Mouse (Mus musculus): ENCODE measurements around the gene Vps26b. TPM values are rescaled to one million over a fixed set of nuclear protein-coding genes. Genes with fewer than 3 reads are reported as not detected.

Gene Vps26b
- polyA plus RNA-seq, 1 experiment from 2014 or later = 8.5 TPM

GRCm38 (mm10) chr9:27029022-27029827, 640 bp downstream of the Vps26b start:
- Histone ChIP-seq H3K4me3 (ENCODE audit: low read depth, low read length) (peak overlapping the region; percentile 90), H3K4me2 (ENCODE audit: low read depth, low read length) (peak overlapping the region; percentile 88), H3K9me3 (replicated peaks; ENCODE audit: control insufficient read depth, low read length) (no peaks in the 10 kb centered on the region), H3K9ac (ENCODE audit: low read depth, low read length) (peak overlapping the region; percentile 89), H3K36me3 (ENCODE audit: control insufficient read depth, insufficient read depth) (peaks cover under 1% of the 10 kb centered on the region; the same call in 1 of the 2 replicates), H3K4me1 (ENCODE audit: control insufficient read depth, low read depth, low read length) (peaks cover 29% of the 10 kb centered on the region), H3K27ac (ENCODE audit: low read length) (peak overlapping the region; percentile 82), H3K27me3 (ENCODE audit: control insufficient read depth, insufficient read depth, low read depth, low read length) (no peaks in the 10 kb centered on the region)
- peak; percentile 25 for ATAC-seq (ENCODE audit: low read depth)
- under 1% methylated on average over 52 of the region's 52 CpGs for WGBS (ENCODE audit: insufficient replicate concordance)

- H3K27me3 ChIP-seq (ENCODE audit: control insufficient read depth, insufficient read depth, low read depth, low read length) = no peaks in the 10 kb centered on the region
- no peak overlapping the region for H3K4me3 ChIP-seq (ENCODE audit: low read depth, low read length)
- H3K36me3 ChIP-seq (ENCODE audit: control insufficient read depth, insufficient read depth) = no peaks in the 10 kb centered on the region
- no peak for ATAC-seq (ENCODE audit: low read depth)
- 17% methylated on average over 1 of the region's 1 CpGs for WGBS (ENCODE audit: insufficient replicate concordance)
- no peak overlapping the region for H3K9ac ChIP-seq (ENCODE audit: low read depth, low read length)
- no peaks in the 10 kb centered on the region for H3K9me3 ChIP-seq (replicated peaks; ENCODE audit: control insufficient read depth, low read length)
- no peak overlapping the region for H3K27ac ChIP-seq (ENCODE audit: low read length)
- H3K4me2 ChIP-seq (ENCODE audit: low read depth, low read length) = no peak overlapping the region
- H3K4me1 ChIP-seq (ENCODE audit: control insufficient read depth, low read depth, low read length) = peaks cover 20% of the 10 kb centered on the region
These were observed 3.2 kb downstream of the Vps26b start for GRCm38 (mm10) chr9:27026708-27027107.

DNA sequence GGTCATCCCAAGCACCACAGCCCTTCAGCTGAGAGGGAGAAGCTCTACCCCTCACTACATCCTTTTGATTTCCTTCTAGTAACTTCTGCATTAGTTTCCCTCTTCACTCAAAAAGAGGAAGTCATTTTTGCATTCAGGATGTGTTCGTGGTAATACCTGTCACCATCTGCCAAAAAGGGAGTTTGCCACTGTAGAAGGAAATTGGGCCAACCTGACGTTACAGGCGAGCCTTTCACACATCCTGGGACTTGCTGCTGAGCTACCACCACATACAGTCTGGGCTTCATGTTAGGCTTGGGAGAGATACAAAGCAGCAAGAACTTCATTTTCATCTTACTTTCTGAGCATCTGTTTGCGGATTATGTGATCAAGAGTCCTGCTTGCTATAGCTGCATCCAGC, 6.2 kb downstream of the Vps26b start:
- H3K27ac ChIP-seq (ENCODE audit: low read length) = no peak overlapping the region
- no peak overlapping the region for H3K4me3 ChIP-seq (ENCODE audit: low read depth, low read length)
- 47% methylated on average over 4 of the region's 4 CpGs for WGBS (ENCODE audit: insufficient replicate concordance)
- no peaks in the 10 kb centered on the region for H3K27me3 ChIP-seq (ENCODE audit: control insufficient read depth, insufficient read depth, low read depth, low read length)
- no peak overlapping the region for H3K4me2 ChIP-seq (ENCODE audit: low read depth, low read length)
- H3K9me3 ChIP-seq (replicated peaks; ENCODE audit: control insufficient read depth, low read length) = no peaks in the 10 kb centered on the region
- H3K36me3 ChIP-seq (ENCODE audit: control insufficient read depth, insufficient read depth) = 0 out of 2 replicates have a peak, but pooled peaks cover 2% of the 10 kb centered on the region
- no peak overlapping the region for H3K9ac ChIP-seq (ENCODE audit: low read depth, low read length)
- peaks cover 12% of the 10 kb centered on the region for H3K4me1 ChIP-seq (ENCODE audit: control insufficient read depth, low read depth, low read length)
- no peak for ATAC-seq (ENCODE audit: low read depth)

- Histone ChIP-seq H3K9ac (ENCODE audit: low read depth, low read length) (no peak overlapping the region), H3K9me3 (replicated peaks; ENCODE audit: control insufficient read depth, low read length) (no peaks in the 10 kb centered on the region), H3K4me2 (ENCODE audit: low read depth, low read length) (no peak overlapping the region), H3K4me3 (ENCODE audit: low read depth, low read length) (no peak overlapping the region), H3K27ac (ENCODE audit: low read length) (no peak overlapping the region), H3K27me3 (ENCODE audit: control insufficient read depth, insufficient read depth, low read depth, low read length) (no peaks in the 10 kb centered on the region), H3K36me3 (ENCODE audit: control insufficient read depth, insufficient read depth) (0 out of 2 replicates have a peak, but pooled peaks cover 2% of the 10 kb centered on the region), H3K4me1 (ENCODE audit: control insufficient read depth, low read depth, low read length) (no peaks in the 10 kb centered on the region)
- ATAC-seq (ENCODE audit: low read depth) = no peak
- 79% methylated on average over 10 of the region's 10 CpGs for WGBS (ENCODE audit: insufficient replicate concordance)
These were observed 10.9 kb downstream of the Vps26b start for GRCm38 (mm10) chr9:27018961-27019360.

DNA sequence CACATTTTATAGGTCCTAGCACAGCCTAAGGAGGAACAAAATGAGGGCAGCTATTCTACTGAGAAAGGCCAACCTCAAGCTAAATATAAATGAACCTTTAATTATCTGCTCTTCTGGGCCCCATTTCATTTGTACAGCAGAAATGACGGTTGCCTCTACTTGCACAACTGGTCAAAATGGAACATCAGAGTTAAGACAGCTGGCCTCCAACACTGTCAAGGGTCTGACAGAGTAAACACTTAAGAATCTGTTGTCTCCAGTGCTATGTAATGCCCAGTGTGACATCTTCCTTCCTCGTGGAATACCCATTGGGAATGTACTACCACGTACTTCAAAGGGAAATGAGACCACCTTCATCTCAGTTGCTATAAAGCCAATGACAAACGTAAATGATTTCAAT, 18.3 kb downstream of the Vps26b start:
- Histone ChIP-seq H3K9me3 (replicated peaks; ENCODE audit: control insufficient read depth, low read length) (no peaks in the 10 kb centered on the region), H3K4me1 (ENCODE audit: control insufficient read depth, low read depth, low read length) (no peaks in the 10 kb centered on the region), H3K4me2 (ENCODE audit: low read depth, low read length) (no peak overlapping the region), H3K36me3 (ENCODE audit: control insufficient read depth, insufficient read depth) (peaks cover 8% of the 10 kb centered on the region), H3K27ac (ENCODE audit: low read length) (no peak overlapping the region), H3K9ac (ENCODE audit: low read depth, low read length) (no peak overlapping the region), H3K27me3 (ENCODE audit: control insufficient read depth, insufficient read depth, low read depth, low read length) (no peaks in the 10 kb centered on the region), H3K4me3 (ENCODE audit: low read depth, low read length) (no peak overlapping the region)
- ATAC-seq (ENCODE audit: low read depth) = no peak
- 79% methylated on average over 4 of the region's 4 CpGs for WGBS (ENCODE audit: insufficient replicate concordance)

- H3K36me3 ChIP-seq (ENCODE audit: control insufficient read depth, insufficient read depth) = peaks cover 17% of the 10 kb centered on the region
- 76% methylated on average over 5 of the region's 5 CpGs for WGBS (ENCODE audit: insufficient replicate concordance)
- H3K27me3 ChIP-seq (ENCODE audit: control insufficient read depth, insufficient read depth, low read depth, low read length) = no peaks in the 10 kb centered on the region
- H3K4me2 ChIP-seq (ENCODE audit: low read depth, low read length) = no peak overlapping the region
- no peak overlapping the region for H3K9ac ChIP-seq (ENCODE audit: low read depth, low read length)
- ATAC-seq (ENCODE audit: low read depth) = no peak
- H3K4me3 ChIP-seq (ENCODE audit: low read depth, low read length) = no peak overlapping the region
- H3K4me1 ChIP-seq (ENCODE audit: control insufficient read depth, low read depth, low read length) = no peaks in the 10 kb centered on the region
- no peak overlapping the region for H3K27ac ChIP-seq (ENCODE audit: low read length)
- no peaks in the 10 kb centered on the region for H3K9me3 ChIP-seq (replicated peaks; ENCODE audit: control insufficient read depth, low read length)
These were observed 20.6 kb downstream of the Vps26b start for GRCm38 (mm10) chr9:27009231-27009630.

GRCm38 (mm10) chr9:27006866-27007265, 23.0 kb downstream of the Vps26b start:
- Histone ChIP-seq H3K4me2 (ENCODE audit: low read depth, low read length) (no peak overlapping the region), H3K9me3 (replicated peaks; ENCODE audit: control insufficient read depth, low read length) (no peaks in the 10 kb centered on the region), H3K4me1 (ENCODE audit: control insufficient read depth, low read depth, low read length) (no peaks in the 10 kb centered on the region), H3K36me3 (ENCODE audit: control insufficient read depth, insufficient read depth) (peaks cover 16% of the 10 kb centered on the region), H3K9ac (ENCODE audit: low read depth, low read length) (no peak overlapping the region), H3K27me3 (ENCODE audit: control insufficient read depth, insufficient read depth, low read depth, low read length) (no peaks in the 10 kb centered on the region), H3K27ac (ENCODE audit: low read length) (no peak overlapping the region), H3K4me3 (ENCODE audit: low read depth, low read length) (no peak overlapping the region)
- ATAC-seq (ENCODE audit: low read depth) = no peak
- 75% methylated on average over 5 of the region's 5 CpGs for WGBS (ENCODE audit: insufficient replicate concordance)

DNA sequence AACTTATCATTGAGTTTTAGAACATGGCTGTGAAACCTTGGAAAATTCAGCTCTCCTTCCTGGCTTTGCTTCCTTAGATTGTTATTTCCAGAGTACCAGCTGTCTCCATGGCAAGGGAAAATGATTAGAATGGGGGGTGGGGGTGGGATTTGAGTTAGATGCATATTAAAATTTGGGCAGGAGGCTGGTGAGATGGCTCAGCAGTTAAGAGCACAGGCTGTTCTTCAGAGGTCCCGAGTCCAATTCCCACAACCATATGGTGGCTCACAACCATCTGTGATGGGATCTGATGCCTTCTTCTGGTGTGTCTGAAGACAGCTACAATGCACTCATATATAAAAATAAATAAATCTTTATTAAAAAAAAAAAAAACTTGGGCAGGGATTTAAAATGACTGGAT, 23.9 kb downstream of the Vps26b start:
- Histone ChIP-seq H3K4me2 (ENCODE audit: low read depth, low read length) (no peak overlapping the region), H3K9ac (ENCODE audit: low read depth, low read length) (no peak overlapping the region), H3K4me3 (ENCODE audit: low read depth, low read length) (no peak overlapping the region), H3K9me3 (replicated peaks; ENCODE audit: control insufficient read depth, low read length) (no peaks in the 10 kb centered on the region), H3K4me1 (ENCODE audit: control insufficient read depth, low read depth, low read length) (peaks cover 4% of the 10 kb centered on the region; the same call in 1 of the 2 replicates), H3K27me3 (ENCODE audit: control insufficient read depth, insufficient read depth, low read depth, low read length) (no peaks in the 10 kb centered on the region), H3K27ac (ENCODE audit: low read length) (no peak overlapping the region), H3K36me3 (ENCODE audit: control insufficient read depth, insufficient read depth) (peaks cover 13% of the 10 kb centered on the region)
- 78% methylated on average over 1 of the region's 1 CpGs for WGBS (ENCODE audit: insufficient replicate concordance)
- ATAC-seq (ENCODE audit: low read depth) = no peak

DNA sequence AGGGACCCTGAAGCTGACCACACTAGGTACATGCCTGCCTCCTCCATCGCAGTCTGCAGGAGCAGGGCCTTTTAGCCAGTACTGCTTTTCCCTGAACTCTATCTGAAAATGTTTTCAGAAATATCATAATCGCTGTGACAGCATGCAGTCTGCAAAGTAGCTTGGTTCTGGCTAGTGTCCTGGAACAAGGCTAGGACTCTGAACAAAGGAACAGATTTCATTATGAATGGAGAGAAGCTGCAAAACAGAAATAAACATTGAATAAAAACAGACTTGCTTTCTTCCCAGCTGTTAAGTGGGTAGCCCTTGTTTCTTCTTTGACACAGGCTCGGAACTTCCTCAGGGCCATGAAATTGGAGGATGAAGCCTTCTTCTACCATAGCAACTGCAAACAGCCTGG, 24.6 kb downstream of the Vps26b start:
- Histone ChIP-seq H3K36me3 (ENCODE audit: control insufficient read depth, insufficient read depth) (peaks cover 12% of the 10 kb centered on the region), H3K9me3 (replicated peaks; ENCODE audit: control insufficient read depth, low read length) (no peaks in the 10 kb centered on the region), H3K4me1 (ENCODE audit: control insufficient read depth, low read depth, low read length) (peaks cover 11% of the 10 kb centered on the region), H3K9ac (ENCODE audit: low read depth, low read length) (no peak overlapping the region), H3K4me2 (ENCODE audit: low read depth, low read length) (no peak overlapping the region), H3K27ac (ENCODE audit: low read length) (no peak overlapping the region), H3K4me3 (ENCODE audit: low read depth, low read length) (no peak overlapping the region), H3K27me3 (ENCODE audit: control insufficient read depth, insufficient read depth, low read depth, low read length) (no peaks in the 10 kb centered on the region)
- no peak for ATAC-seq (ENCODE audit: low read depth)
- WGBS (ENCODE audit: insufficient replicate concordance) = 76% methylated on average over 3 of the region's 3 CpGs
